Mouse (Mus musculus): ENCODE results near the gene Il24. TPM values are rescaled to one million over a fixed set of nuclear protein-coding genes. Genes with fewer than 3 reads are reported as not detected.

The Il24 gene
- not detected in 2 replicates for polyA plus RNA-seq (2014; fragmentation: Nextera tagmentation; extraction: Ambion mirVana)

GRCm38 (mm10) chr1:130887354-130887753 lies at the start of gene Il24:
Gene Il24, minus strand, starts transcription at chr1:130887454.
- no peak within 1 kb of the TSS for H3K4me2 ChIP-seq (ENCODE audit: low read depth, low read length)
- no peaks in the 10 kb centered on the region for H3K36me3 ChIP-seq (ENCODE audit: control insufficient read depth, insufficient read depth, low read length)
- no peak within 1 kb of the TSS for H3K4me3 ChIP-seq (ENCODE audit: low read depth, low read length)
- no peak within 1 kb of the TSS for H3K9ac ChIP-seq (ENCODE audit: low read depth, low read length)
- no peaks in the 10 kb centered on the region for H3K9me3 ChIP-seq (ENCODE audit: control insufficient read depth, low read length)
- no peaks in the 10 kb centered on the region for H3K4me1 ChIP-seq (ENCODE audit: control insufficient read depth, insufficient read depth, low read length)
- H3K27me3 ChIP-seq (replicated peaks; ENCODE audit: control insufficient read depth, insufficient read depth, low read length), result no peaks in the 10 kb centered on the region
- H3K27ac ChIP-seq (replicated peaks; ENCODE audit: low read depth, low read length), result no peak within 1 kb of the TSS
- DNase-seq (ENCODE audit: low spot score) (no peak), ATAC-seq (ENCODE audit: low read depth) (no peak)

- H3K36me3 ChIP-seq (ENCODE audit: control insufficient read depth, insufficient read depth, low read length), result no peaks in the 10 kb centered on the region
- no peaks in the 10 kb centered on the region for H3K27me3 ChIP-seq (replicated peaks; ENCODE audit: control insufficient read depth, insufficient read depth, low read length)
- no peak overlapping the region for H3K27ac ChIP-seq (replicated peaks; ENCODE audit: low read depth, low read length)
- no peak overlapping the region for H3K9ac ChIP-seq (ENCODE audit: low read depth, low read length)
- no peaks in the 10 kb centered on the region; the same call in none of the 2 replicates for H3K4me1 ChIP-seq (ENCODE audit: control insufficient read depth, insufficient read depth, low read length)
- no peak for ATAC-seq (ENCODE audit: low read depth)
- H3K4me3 ChIP-seq (ENCODE audit: low read depth, low read length), result no peak overlapping the region
- H3K9me3 ChIP-seq (ENCODE audit: control insufficient read depth, low read length), result no peaks in the 10 kb centered on the region
- 19% methylated on average over 6 of the region's 6 CpGs for WGBS
- DNase-seq (ENCODE audit: low spot score), result no peak
- no peak overlapping the region for H3K4me2 ChIP-seq (ENCODE audit: low read depth, low read length)
Observed at GRCm38 (mm10) chr1:130936351-130936750, 49.1 kb upstream of the Il24 start.

GRCm38 (mm10) chr1:130926484-130926883 lies 39.2 kb upstream of the Il24 start:
- Histone ChIP-seq H3K4me1 (ENCODE audit: control insufficient read depth, insufficient read depth, low read length) (no peaks in the 10 kb centered on the region), H3K27ac (replicated peaks; ENCODE audit: low read depth, low read length) (no peak overlapping the region), H3K27me3 (replicated peaks; ENCODE audit: control insufficient read depth, insufficient read depth, low read length) (no peaks in the 10 kb centered on the region), H3K9ac (ENCODE audit: low read depth, low read length) (no peak overlapping the region), H3K36me3 (ENCODE audit: control insufficient read depth, insufficient read depth, low read length) (no peaks in the 10 kb centered on the region), H3K4me2 (ENCODE audit: low read depth, low read length) (no peak overlapping the region), H3K4me3 (ENCODE audit: low read depth, low read length) (no peak overlapping the region), H3K9me3 (ENCODE audit: control insufficient read depth, low read length) (no peaks in the 10 kb centered on the region)
- DNase-seq (ENCODE audit: low spot score), result no peak
- ATAC-seq (ENCODE audit: low read depth), result no peak

GRCm38 (mm10) chr1:130918323-130918980 lies 31.2 kb upstream of the Il24 start:
- H3K27me3 ChIP-seq (replicated peaks; ENCODE audit: control insufficient read depth, insufficient read depth, low read length), result no peaks in the 10 kb centered on the region
- H3K27ac ChIP-seq (replicated peaks; ENCODE audit: low read depth, low read length), result no peak overlapping the region
- WGBS, result 13% methylated on average over 1 of the region's 1 CpGs
- ATAC-seq (ENCODE audit: low read depth) (no peak), DNase-seq (ENCODE audit: low spot score) (no peak)
- H3K9ac ChIP-seq (ENCODE audit: low read depth, low read length), result no peak overlapping the region
- H3K9me3 ChIP-seq (ENCODE audit: control insufficient read depth, low read length), result no peaks in the 10 kb centered on the region
- H3K36me3 ChIP-seq (ENCODE audit: control insufficient read depth, insufficient read depth, low read length), result no peaks in the 10 kb centered on the region
- H3K4me1 ChIP-seq (ENCODE audit: control insufficient read depth, insufficient read depth, low read length), result no peaks in the 10 kb centered on the region
- H3K4me3 ChIP-seq (ENCODE audit: low read depth, low read length), result no peak overlapping the region
- no peak overlapping the region for H3K4me2 ChIP-seq (ENCODE audit: low read depth, low read length)

- 88% methylated on average over 12 of the region's 12 CpGs for WGBS
Observed at GRCm38 (mm10) chr1:130911401-130912010, 24.3 kb upstream of the Il24 start, which contains the start of gene Il20. Gene Il20, minus strand, starts transcription at chr1:130911451.

GRCm38 (mm10) chr1:130902505-130902904 lies 15.3 kb upstream of the Il24 start:
- ATAC-seq (ENCODE audit: low read depth) (no peak), DNase-seq (ENCODE audit: low spot score) (no peak)
- Histone ChIP-seq H3K27me3 (replicated peaks; ENCODE audit: control insufficient read depth, insufficient read depth, low read length) (no peaks in the 10 kb centered on the region), H3K9me3 (ENCODE audit: control insufficient read depth, low read length) (no peaks in the 10 kb centered on the region), H3K4me1 (ENCODE audit: control insufficient read depth, insufficient read depth, low read length) (no peaks in the 10 kb centered on the region), H3K9ac (ENCODE audit: low read depth, low read length) (no peak overlapping the region), H3K27ac (replicated peaks; ENCODE audit: low read depth, low read length) (no peak overlapping the region), H3K4me2 (ENCODE audit: low read depth, low read length) (no peak overlapping the region), H3K4me3 (ENCODE audit: low read depth, low read length) (no peak overlapping the region), H3K36me3 (ENCODE audit: control insufficient read depth, insufficient read depth, low read length) (no peaks in the 10 kb centered on the region)
- 77% methylated on average over 7 of the region's 7 CpGs for WGBS

More at GRCm38 (mm10) chr1:130911401-130912010, 24.3 kb upstream of the Il24 start, which contains the start of gene Il20:
- no peak for ATAC-seq (ENCODE audit: low read depth)
- Histone ChIP-seq H3K4me1 (ENCODE audit: control insufficient read depth, insufficient read depth, low read length) (no peaks in the 10 kb centered on the region), H3K4me2 (ENCODE audit: low read depth, low read length) (no peak within 1 kb of the TSS), H3K9ac (ENCODE audit: low read depth, low read length) (no peak within 1 kb of the TSS), H3K27me3 (replicated peaks; ENCODE audit: control insufficient read depth, insufficient read depth, low read length) (no peaks in the 10 kb centered on the region), H3K36me3 (ENCODE audit: control insufficient read depth, insufficient read depth, low read length) (no peaks in the 10 kb centered on the region), H3K27ac (replicated peaks; ENCODE audit: low read depth, low read length) (no peak within 1 kb of the TSS), H3K4me3 (ENCODE audit: low read depth, low read length) (no peak within 1 kb of the TSS), H3K9me3 (ENCODE audit: control insufficient read depth, low read length) (no peaks in the 10 kb centered on the region)
- no peak for DNase-seq (ENCODE audit: low spot score)

- Histone ChIP-seq H3K27me3 (replicated peaks; ENCODE audit: control insufficient read depth, insufficient read depth, low read length) (no peaks in the 10 kb centered on the region), H3K4me1 (ENCODE audit: control insufficient read depth, insufficient read depth, low read length) (no peaks in the 10 kb centered on the region), H3K36me3 (ENCODE audit: control insufficient read depth, insufficient read depth, low read length) (no peaks in the 10 kb centered on the region), H3K4me3 (ENCODE audit: low read depth, low read length) (no peak overlapping the region), H3K9me3 (ENCODE audit: control insufficient read depth, low read length) (no peaks in the 10 kb centered on the region), H3K9ac (ENCODE audit: low read depth, low read length) (no peak overlapping the region), H3K27ac (replicated peaks; ENCODE audit: low read depth, low read length) (no peak overlapping the region), H3K4me2 (ENCODE audit: low read depth, low read length) (no peak overlapping the region)
- WGBS, result 57% methylated on average over 6 of the region's 6 CpGs
- ATAC-seq (ENCODE audit: low read depth) (no peak), DNase-seq (ENCODE audit: low spot score) (no peak)
Observed at GRCm38 (mm10) chr1:130894468-130894867, 7.2 kb upstream of the Il24 start.

GRCm38 (mm10) chr1:130893329-130894040 lies 6.2 kb upstream of the Il24 start:
- Histone ChIP-seq H3K36me3 (ENCODE audit: control insufficient read depth, insufficient read depth, low read length) (no peaks in the 10 kb centered on the region), H3K27me3 (replicated peaks; ENCODE audit: control insufficient read depth, insufficient read depth, low read length) (no peaks in the 10 kb centered on the region), H3K4me3 (ENCODE audit: low read depth, low read length) (no peak overlapping the region), H3K4me1 (ENCODE audit: control insufficient read depth, insufficient read depth, low read length) (no peaks in the 10 kb centered on the region), H3K9ac (ENCODE audit: low read depth, low read length) (no peak overlapping the region), H3K4me2 (ENCODE audit: low read depth, low read length) (no peak overlapping the region), H3K27ac (replicated peaks; ENCODE audit: low read depth, low read length) (no peak overlapping the region), H3K9me3 (ENCODE audit: control insufficient read depth, low read length) (no peaks in the 10 kb centered on the region)
- 62% methylated on average over 9 of the region's 9 CpGs for WGBS
- no peak for ATAC-seq (ENCODE audit: low read depth)
- DNase-seq (ENCODE audit: low spot score), result no peak

Measured in embryonic facial prominence, embryonic 14.5 days (tissue).